ENCODE assay signal across 9 mouse cellular contexts in genomic region chr8:26438877-26439276, GRCm38 (mm10).
DNase-seq lines count a peak whose midpoint lies in the region; ATAC-seq and TF ChIP-seq lines count a peak whose summit lies in the region.
"Had no signal": no experiment of that assay in that cellular context is flagged by ENCODE, and none has a peak within 500 bp of the region (broad histone marks: within the 10 kb centered on the region; RNA-seq: fewer than 3 reads in every experiment).

No protein-coding gene starts in this region.

- no peak overlapping the region for H3K9ac ChIP-seq in embryonic facial prominence, embryonic 13.5 days
- H3K9ac ChIP-seq in intestine, embryonic 15.5 days: no peak overlapping the region
- H3K9ac ChIP-seq: embryonic facial prominence, embryonic 12.5 days had no signal

- peak overlapping the region; percentile 32; the same call in 1 of the 2 replicates for H3K4me2 ChIP-seq in embryonic facial prominence, embryonic 13.5 days
- peak overlapping the region; percentile 51 for H3K4me2 ChIP-seq in intestine, embryonic 15.5 days (replicated peaks)
- H3K4me2 ChIP-seq: embryonic facial prominence, embryonic 12.5 days had no signal

- no peak overlapping the region for H3K27ac ChIP-seq in kidney, adult 2 months (ENCODE audit: insufficient read depth, low read depth, low read length)
- no peak overlapping the region for H3K27ac ChIP-seq in embryonic facial prominence, embryonic 13.5 days
- no peak overlapping the region for H3K27ac ChIP-seq in intestine, embryonic 15.5 days
- H3K27ac ChIP-seq: embryonic facial prominence, embryonic 12.5 days had no signal

- no peaks in the 10 kb centered on the region for H3K4me1 ChIP-seq in kidney, adult 2 months (ENCODE audit: control insufficient read depth, insufficient read depth, low read length)
- no peaks in the 10 kb centered on the region for H3K4me1 ChIP-seq in embryonic facial prominence, embryonic 13.5 days
- H3K4me1 ChIP-seq in intestine, embryonic 15.5 days (replicated peaks): no peaks in the 10 kb centered on the region

- peak; percentile 35 for DNase-seq in kidney, adult 2 months
- DNase-seq in kidney, adult 8-10 months: no peak
- peak; percentile 54 for DNase-seq in neural tube, embryonic 10.5 days (ENCODE audit: extremely low spot score, low spot score)
- no peak for DNase-seq in thymus, postnatal 25 days
- DNase-seq in layer of hippocampus, adult 8-10 months (ENCODE audit: low spot score in 2 of 2): no peak
- no peak for DNase-seq in yolk sac, embryonic 10.5 days (ENCODE audit: low spot score)

- TF ChIP-seq POLR2A in kidney, adult 2 months (IDR thresholded peaks at IDR 0.05; ENCODE audit: low read depth, low read length): no peak

- WGBS in kidney, adult 2 months: 12% methylated on average over 16 of the region's 16 CpGs
- 45% methylated on average over 16 of the region's 16 CpGs for WGBS in embryonic facial prominence, embryonic 13.5 days
- 14% methylated on average over 16 of the region's 16 CpGs for WGBS in intestine, embryonic 15.5 days

- no peaks in the 10 kb centered on the region for H3K36me3 ChIP-seq in kidney, adult 2 months (ENCODE audit: control insufficient read depth, insufficient read depth, low read length)
- no peaks in the 10 kb centered on the region for H3K36me3 ChIP-seq in embryonic facial prominence, embryonic 13.5 days
- H3K36me3 ChIP-seq in intestine, embryonic 15.5 days: no peaks in the 10 kb centered on the region
- H3K36me3 ChIP-seq: embryonic facial prominence, embryonic 12.5 days had no signal

- ATAC-seq in embryonic facial prominence, embryonic 13.5 days (ENCODE audit: insufficient number of reproducible peaks, insufficient read depth, low FRiP score, low TSS enrichment, low read depth): no peak
- ATAC-seq in intestine, embryonic 15.5 days: 0 out of 2 replicates have a peak, but pooled peaks have one; percentile 34

- TF ChIP-seq CTCF in kidney, adult 2 months (conservative IDR thresholded peaks at IDR 0.05; ENCODE audit: insufficient read depth, insufficient read length, low read depth, low read length): no peak

- no peaks in the 10 kb centered on the region for H3K9me3 ChIP-seq in embryonic facial prominence, embryonic 13.5 days
- no peaks in the 10 kb centered on the region for H3K9me3 ChIP-seq in intestine, embryonic 15.5 days
- H3K9me3 ChIP-seq: embryonic facial prominence, embryonic 12.5 days had no signal

- no peak overlapping the region for H3K4me3 ChIP-seq in kidney, adult 2 months (ENCODE audit: insufficient read depth, low read depth, low read length)
- H3K4me3 ChIP-seq in embryonic facial prominence, embryonic 13.5 days: no peak overlapping the region
- H3K4me3 ChIP-seq in intestine, embryonic 15.5 days (replicated peaks): 0 out of 2 replicates have a peak overlapping the region, but pooled peaks have one; percentile 5
- H3K4me3 ChIP-seq: embryonic facial prominence, embryonic 12.5 days had no signal

- no peaks in the 10 kb centered on the region for H3K27me3 ChIP-seq in kidney, adult 2 months (replicated peaks; ENCODE audit: control insufficient read depth, insufficient read depth, low read length)
- no peaks in the 10 kb centered on the region for H3K27me3 ChIP-seq in embryonic facial prominence, embryonic 13.5 days
- H3K27me3 ChIP-seq in intestine, embryonic 15.5 days (replicated peaks): no peaks in the 10 kb centered on the region
- H3K27me3 ChIP-seq: embryonic facial prominence, embryonic 12.5 days had no signal

Comparison
In these comparisons a context has a peak if more than half of its experiments do, and no peak if none do; other contexts are left out.
1. DNase-seq: peak in kidney, adult 2 months (single experiment) and neural tube, embryonic 10.5 days (single experiment); none in kidney, adult 8-10 months (0 of 2), thymus, postnatal 25 days (single experiment), layer of hippocampus, adult 8-10 months (0 of 2) and yolk sac, embryonic 10.5 days (single experiment).